Mouse (Mus musculus): ENCODE results near the gene Rab8a.

Rab8a gene

GRCm38 (mm10) chr8:72146556-72146955 lies 14.4 kb upstream of the Rab8a start:
- DNase-seq (ENCODE audit: low read depth), result no peak

- DNase-seq (ENCODE audit: low read depth), result no peak
Measured at GRCm38 (mm10) chr8:72147266-72147665, 13.7 kb upstream of the Rab8a start.

GRCm38 (mm10) chr8:72149056-72149455 lies 11.9 kb upstream of the Rab8a start:
- DNase-seq (ENCODE audit: low read depth), result no peak

- no peak for DNase-seq (ENCODE audit: low read depth)
Measured at GRCm38 (mm10) chr8:72151418-72152078, 9.5 kb upstream of the Rab8a start.

- DNase-seq (ENCODE audit: low read depth), result no peak
Measured at GRCm38 (mm10) chr8:72153382-72153781, 7.6 kb upstream of the Rab8a start.

GRCm38 (mm10) chr8:72158096-72158495 lies 2.9 kb upstream of the Rab8a start:
- no peak for DNase-seq (ENCODE audit: low read depth)

GRCm38 (mm10) chr8:72158726-72159125 lies 2.3 kb upstream of the Rab8a start:
- no peak for DNase-seq (ENCODE audit: low read depth)

- no peak for DNase-seq (ENCODE audit: low read depth)
Measured at GRCm38 (mm10) chr8:72160007-72160406, 993 bp upstream of the Rab8a start.

- no peak for DNase-seq (ENCODE audit: low read depth)
Measured at GRCm38 (mm10) chr8:72162821-72163220, 1.8 kb downstream of the Rab8a start.

GRCm38 (mm10) chr8:72169098-72169668 lies 8.2 kb downstream of the Rab8a start:
- DNase-seq (ENCODE audit: low read depth), result no peak

GRCm38 (mm10) chr8:72169681-72170249 lies 8.8 kb downstream of the Rab8a start:
- DNase-seq (ENCODE audit: low read depth), result no peak

GRCm38 (mm10) chr8:72177346-72177925 lies 16.4 kb downstream of the Rab8a start:
- peak; percentile 73 for DNase-seq (ENCODE audit: low read depth)

GRCm38 (mm10) chr8:72183554-72184202 lies 22.7 kb downstream of the Rab8a start:
- no peak for DNase-seq (ENCODE audit: low read depth)

GRCm38 (mm10) chr8:72187793-72188331 lies 26.9 kb downstream of the Rab8a start:
- no peak for DNase-seq (ENCODE audit: low read depth)

- no peak for DNase-seq (ENCODE audit: low read depth)
Measured at GRCm38 (mm10) chr8:72189417-72190214, 28.6 kb downstream of the Rab8a start, which contains the start of gene Hsh2d. TSS of gene Hsh2d (plus strand) at chr8:72189638.

- no peak for DNase-seq (ENCODE audit: low read depth)
Measured at GRCm38 (mm10) chr8:72190215-72190539, 29.2 kb downstream of the Rab8a start.

- DNase-seq (ENCODE audit: low read depth), result no peak
Measured at GRCm38 (mm10) chr8:72192065-72192464, 31.1 kb downstream of the Rab8a start.

GRCm38 (mm10) chr8:72197997-72198396 lies 37.0 kb downstream of the Rab8a start:
- DNase-seq (ENCODE audit: low read depth), result no peak

- DNase-seq (ENCODE audit: low read depth), result no peak
Measured at GRCm38 (mm10) chr8:72208582-72208981, 47.6 kb downstream of the Rab8a start.

- no peak for DNase-seq (ENCODE audit: low read depth)
Measured at GRCm38 (mm10) chr8:72210222-72210621, 49.2 kb downstream of the Rab8a start.

GRCm38 (mm10) chr8:72210710-72211109 lies 49.7 kb downstream of the Rab8a start:
- DNase-seq (ENCODE audit: low read depth), result no peak

GRCm38 (mm10) chr8:72211846-72212245 lies 50.8 kb downstream of the Rab8a start:
- no peak for DNase-seq (ENCODE audit: low read depth)

All from c-Kit-positive CD71-negative TER-119-negative erythroid progenitor cells, embryonic 14.5 days (primary cell).